Mouse (Mus musculus): ENCODE measurements at regions not wholly inside any gene's neighbourhood (a gene's known extent, or its start where the extent isn't known, plus 50 kb on each side); places are given as distances from the start of the nearest gene placed in this dataset.
A peak's percentile ranks its signal among the peaks of the same experiment; 100 is the strongest.

GRCm38 (mm10) chr9:122064937-122065673, 52.0 kb upstream of the Snrk start:
- Histone ChIP-seq H3K4me3 (ENCODE audit: low read depth, low read length) (no peak overlapping the region), H3K27ac (ENCODE audit: low read length) (peak overlapping the region; percentile 75), H3K4me2 (replicated peaks; ENCODE audit: low read depth, low read length) (no peak overlapping the region), H3K27me3 (replicated peaks; ENCODE audit: insufficient read depth, low read length) (no peaks in the 10 kb centered on the region), H3K9ac (replicated peaks; ENCODE audit: low read depth) (no peak overlapping the region), H3K4me1 (ENCODE audit: insufficient read depth, low read depth, low read length) (peaks cover 13% of the 10 kb centered on the region; the same call in 1 of the 2 replicates), H3K36me3 (ENCODE audit: insufficient read depth, low read length) (no peaks in the 10 kb centered on the region), H3K9me3 (ENCODE audit: low read length) (no peaks in the 10 kb centered on the region)
- WGBS, result 63% methylated on average over 13 of the region's 13 CpGs
- no peak for TF ChIP-seq CTCF (IDR thresholded peaks at IDR 0.05)
- peak; percentile 94 for TF ChIP-seq EP300 (IDR thresholded peaks at IDR 0.05)
- peak; percentile 74 for ATAC-seq
- DNase-seq (ENCODE audit: low spot score), result peak; percentile 70

DNA sequence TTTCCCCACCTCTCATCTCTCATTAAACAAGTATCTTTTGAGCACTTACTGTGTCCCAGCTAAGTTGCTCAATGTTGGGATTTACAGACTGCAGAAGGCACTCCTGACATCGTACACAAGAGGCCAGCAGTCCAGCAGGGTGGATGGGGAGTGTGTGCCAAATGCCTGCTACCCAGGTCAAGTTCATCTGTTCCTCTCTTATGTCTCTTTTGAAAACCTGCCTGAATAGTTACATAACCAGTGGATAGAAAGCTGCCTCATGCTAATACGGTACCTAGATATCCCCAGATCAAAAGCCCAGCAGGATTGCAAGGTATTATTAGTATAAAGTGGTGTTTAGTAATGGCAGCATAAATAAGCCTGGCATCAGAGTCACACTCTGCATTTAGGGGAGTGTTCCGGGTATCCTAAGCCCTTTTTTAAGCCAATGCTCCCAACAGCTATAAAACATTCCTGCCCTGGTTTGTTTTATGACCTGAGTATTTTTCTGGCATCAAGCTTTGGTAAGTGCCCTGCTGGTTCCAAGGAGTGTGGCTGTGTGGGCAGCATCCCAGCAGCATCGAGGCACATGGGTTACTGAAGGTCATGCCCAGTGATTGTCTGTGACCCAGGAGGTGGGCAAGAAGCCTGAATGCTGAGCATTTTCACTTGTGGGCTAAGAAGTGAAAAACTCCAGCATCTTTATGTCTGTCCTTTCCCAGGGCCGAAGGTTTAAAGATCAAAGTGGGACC, 59.1 kb upstream of the Pomgnt2 start:
- 63% methylated on average over 5 of the region's 5 CpGs for WGBS
- Histone ChIP-seq H3K9me3 (ENCODE audit: low read length) (no peaks in the 10 kb centered on the region), H3K36me3 (ENCODE audit: insufficient read depth, low read length) (no peaks in the 10 kb centered on the region), H3K9ac (replicated peaks; ENCODE audit: low read depth) (no peak overlapping the region), H3K4me2 (replicated peaks; ENCODE audit: low read depth, low read length) (no peak overlapping the region), H3K4me1 (ENCODE audit: insufficient read depth, low read depth, low read length) (no peaks in the 10 kb centered on the region; the same call in 1 of the 2 replicates), H3K4me3 (ENCODE audit: low read depth, low read length) (no peak overlapping the region), H3K27ac (ENCODE audit: low read length) (no peak overlapping the region), H3K27me3 (replicated peaks; ENCODE audit: insufficient read depth, low read length) (no peaks in the 10 kb centered on the region)
- TF ChIP-seq CTCF (IDR thresholded peaks at IDR 0.05), result no peak
- TF ChIP-seq EP300 (IDR thresholded peaks at IDR 0.05), result no peak
- DNase-seq (ENCODE audit: low spot score) (no peak), ATAC-seq (no peak)

GRCm38 (mm10) chr9:122051716-122052115, 54.8 kb upstream of the Pomgnt2 start:
- 49% methylated on average over 7 of the region's 7 CpGs for WGBS
- Histone ChIP-seq H3K27ac (ENCODE audit: low read length) (no peak overlapping the region), H3K27me3 (replicated peaks; ENCODE audit: insufficient read depth, low read length) (no peaks in the 10 kb centered on the region), H3K36me3 (ENCODE audit: insufficient read depth, low read length) (no peaks in the 10 kb centered on the region), H3K4me1 (ENCODE audit: insufficient read depth, low read depth, low read length) (peaks cover 8% of the 10 kb centered on the region; the same call in 1 of the 2 replicates), H3K9me3 (ENCODE audit: low read length) (no peaks in the 10 kb centered on the region), H3K9ac (replicated peaks; ENCODE audit: low read depth) (no peak overlapping the region), H3K4me2 (replicated peaks; ENCODE audit: low read depth, low read length) (no peak overlapping the region), H3K4me3 (ENCODE audit: low read depth, low read length) (no peak overlapping the region)
- no peak for TF ChIP-seq EP300 (IDR thresholded peaks at IDR 0.05)
- no peak for TF ChIP-seq CTCF (IDR thresholded peaks at IDR 0.05)
- ATAC-seq (no peak), DNase-seq (ENCODE audit: low spot score) (no peak)

GRCm38 (mm10) chr9:122051096-122051495, 54.2 kb upstream of the Pomgnt2 start:
- Histone ChIP-seq H3K4me3 (ENCODE audit: low read depth, low read length) (no peak overlapping the region), H3K36me3 (ENCODE audit: insufficient read depth, low read length) (no peaks in the 10 kb centered on the region), H3K4me1 (ENCODE audit: insufficient read depth, low read depth, low read length) (peaks cover 8% of the 10 kb centered on the region; the same call in 1 of the 2 replicates), H3K9me3 (ENCODE audit: low read length) (no peaks in the 10 kb centered on the region), H3K4me2 (replicated peaks; ENCODE audit: low read depth, low read length) (no peak overlapping the region), H3K9ac (replicated peaks; ENCODE audit: low read depth) (no peak overlapping the region), H3K27ac (ENCODE audit: low read length) (no peak overlapping the region), H3K27me3 (replicated peaks; ENCODE audit: insufficient read depth, low read length) (no peaks in the 10 kb centered on the region)
- no peak for DNase-seq (ENCODE audit: low spot score)
- no peak for TF ChIP-seq CTCF (IDR thresholded peaks at IDR 0.05)
- TF ChIP-seq EP300 (IDR thresholded peaks at IDR 0.05), result no peak
- 21% methylated on average over 6 of the region's 6 CpGs for WGBS
- 0 out of 2 replicates have a peak, but pooled peaks have one; percentile 14 for ATAC-seq

GRCm38 (mm10) chr9:122048999-122049398, 52.1 kb upstream of the Pomgnt2 start:
- Histone ChIP-seq H3K4me3 (ENCODE audit: low read depth, low read length) (no peak overlapping the region), H3K27ac (ENCODE audit: low read length) (no peak overlapping the region), H3K4me2 (replicated peaks; ENCODE audit: low read depth, low read length) (no peak overlapping the region), H3K9me3 (ENCODE audit: low read length) (no peaks in the 10 kb centered on the region), H3K4me1 (ENCODE audit: insufficient read depth, low read depth, low read length) (peaks cover 8% of the 10 kb centered on the region; the same call in 1 of the 2 replicates), H3K9ac (replicated peaks; ENCODE audit: low read depth) (no peak overlapping the region), H3K27me3 (replicated peaks; ENCODE audit: insufficient read depth, low read length) (no peaks in the 10 kb centered on the region), H3K36me3 (ENCODE audit: insufficient read depth, low read length) (no peaks in the 10 kb centered on the region)
- TF ChIP-seq CTCF (IDR thresholded peaks at IDR 0.05) (no peak), EP300 (IDR thresholded peaks at IDR 0.05) (no peak)
- ATAC-seq, result peak; percentile 25
- no peak for DNase-seq (ENCODE audit: low spot score)
- 27% methylated on average over 5 of the region's 5 CpGs for WGBS

GRCm38 (mm10) chr9:122047962-122048625, 51.2 kb upstream of the Pomgnt2 start:
- no peak for DNase-seq (ENCODE audit: low spot score)
- no peaks in the 10 kb centered on the region for H3K36me3 ChIP-seq (ENCODE audit: insufficient read depth, low read length)
- no peaks in the 10 kb centered on the region for H3K27me3 ChIP-seq (replicated peaks; ENCODE audit: insufficient read depth, low read length)
- peaks cover 8% of the 10 kb centered on the region; the same call in 1 of the 2 replicates for H3K4me1 ChIP-seq (ENCODE audit: insufficient read depth, low read depth, low read length)
- no peaks in the 10 kb centered on the region for H3K9me3 ChIP-seq (ENCODE audit: low read length)
- no peak overlapping the region for H3K4me2 ChIP-seq (replicated peaks; ENCODE audit: low read depth, low read length)
- H3K27ac ChIP-seq (ENCODE audit: low read length), result no peak overlapping the region
- 66% methylated on average over 8 of the region's 8 CpGs for WGBS
- no peak overlapping the region for H3K9ac ChIP-seq (replicated peaks; ENCODE audit: low read depth)
- TF ChIP-seq EP300 (IDR thresholded peaks at IDR 0.05) (no peak), CTCF (IDR thresholded peaks at IDR 0.05) (no peak)
- ATAC-seq, result no peak
- no peak overlapping the region for H3K4me3 ChIP-seq (ENCODE audit: low read depth, low read length)
